Comparison of ENCODE assay signal across 8 mouse cellular contexts in genomic region chr4:115838696-115839641, GRCm38 (mm10). TPM values are rescaled to one million over a fixed set of nuclear protein-coding genes. Genes with fewer than 3 reads are reported as not detected.
DNase-seq lines count a peak whose midpoint lies in the region; ATAC-seq lines count a peak whose summit lies in the region.

Gene Mknk1, plus strand, starts transcription at chr4:115839198.

- 3% methylated on average over 51 of the region's 51 CpGs for WGBS in hindbrain, embryonic 11.5 days

- H3K9ac ChIP-seq in hindbrain, embryonic 11.5 days (ENCODE audit: low read depth, low read length): peak within 1 kb of the TSS; percentile 73

- peak; percentile 89 for DNase-seq in MN1 (ENCODE audit: low spot score)
- DNase-seq in cerebellum, adult 9-10 months: peak; percentile 93
- peak; percentile 87 to 94 for DNase-seq in frontal cortex, adult 2 months (ENCODE audit: extremely low spot score in 1 of 2, low spot score in 1 of 2)
- DNase-seq in hindbrain, embryonic 11.5 days (ENCODE audit: low spot score): peak; percentile 95
- peak; percentile 88 to 92 for DNase-seq in layer of hippocampus, postnatal 10 days (ENCODE audit: low spot score in 2 of 2)
- DNase-seq in lung, postnatal 10 days: peak; percentile 94
- peak; percentile 91 for DNase-seq in ovary, postnatal 36 days (ENCODE audit: low spot score)
- peak; percentile 95 for DNase-seq in thymus, postnatal 25 days

- no peak within 1 kb of the TSS for H3K27ac ChIP-seq in hindbrain, embryonic 11.5 days (ENCODE audit: low read depth, low read length)

- peak within 1 kb of the TSS; percentile 74 for H3K4me3 ChIP-seq in hindbrain, embryonic 11.5 days (ENCODE audit: low read depth, low read length)

- H3K9me3 ChIP-seq in hindbrain, embryonic 11.5 days (ENCODE audit: control insufficient read depth, low read length): no peaks in the 10 kb centered on the region

- H3K4me1 ChIP-seq in hindbrain, embryonic 11.5 days (replicated peaks; ENCODE audit: control insufficient read depth, insufficient read depth, low read length): no peaks in the 10 kb centered on the region; the same call in 1 of the 2 replicates

- peak within 1 kb of the TSS; percentile 48 for H3K4me2 ChIP-seq in hindbrain, embryonic 11.5 days (replicated peaks; ENCODE audit: low read depth, low read length)

- ATAC-seq in hindbrain, embryonic 11.5 days (ENCODE audit: low FRiP score): peak; percentile 95

- H3K27me3 ChIP-seq in hindbrain, embryonic 11.5 days (ENCODE audit: control insufficient read depth, insufficient read depth, low read length): no peaks in the 10 kb centered on the region

- 0 out of 2 replicates have a peak, but pooled peaks cover 2% of the 10 kb centered on the region for H3K36me3 ChIP-seq in hindbrain, embryonic 11.5 days (ENCODE audit: control insufficient read depth, insufficient read depth, low read length)

RNA-seq across cellular contexts. Expression of gene Mknk1, which starts in this region (rescaled TPM):
- 60.8 and 70.3 TPM in 2 replicates for polyA plus RNA-seq in frontal cortex, adult 2 months (2012; rRNA removed)
- 15.5 and 19.3 TPM in 2 replicates for polyA plus RNA-seq in hindbrain, embryonic 11.5 days (2014; fragmentation: Nextera tagmentation; extraction: Ambion mirVana)
- total RNA-seq in layer of hippocampus, postnatal 10 days (2021): 10 to 100 TPM; 40.8 to 43.3 TPM
